Mouse (Mus musculus): ENCODE measurements at regions not wholly inside any gene's neighbourhood (a gene's known extent, or its start where the extent isn't known, plus 50 kb on each side); places are given as distances from the start of the nearest gene placed in this dataset.

- 68% methylated on average over 2 of the region's 2 CpGs for WGBS
- H3K9me3 ChIP-seq (replicated peaks), result no peaks in the 10 kb centered on the region
- no peak for DNase-seq (ENCODE audit: low spot score)
- H3K36me3 ChIP-seq, result no peaks in the 10 kb centered on the region
- H3K27me3 ChIP-seq (ENCODE audit: low read depth, poor library complexity, severe bottlenecking), result no peaks in the 10 kb centered on the region
- no peaks in the 10 kb centered on the region for H3K4me1 ChIP-seq
- no peak overlapping the region for H3K4me3 ChIP-seq
- no peak overlapping the region for H3K27ac ChIP-seq (replicated peaks)
Measured at GRCm38 (mm10) chr10:12124272-12124671, 744.9 kb downstream of the Utrn start.

DNA sequence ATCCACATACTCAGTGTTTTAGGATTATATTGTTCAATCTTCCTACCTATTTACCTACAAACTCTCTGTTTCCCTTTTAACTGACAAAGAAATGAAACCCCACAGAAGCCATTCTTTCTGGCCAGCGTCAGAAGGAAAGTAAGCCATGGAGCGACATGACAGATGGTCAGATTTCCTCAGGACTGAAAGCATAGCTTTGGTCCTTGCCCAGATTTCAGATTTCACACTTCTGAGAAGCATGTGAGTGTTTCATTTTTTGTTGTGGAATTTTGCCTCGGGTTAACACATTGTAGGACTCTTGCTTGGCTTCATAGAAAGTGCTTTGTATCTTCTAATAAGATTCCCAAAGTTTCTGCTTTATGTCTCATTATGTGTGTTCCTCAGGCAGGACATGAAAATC lies 739.7 kb downstream of the Utrn start:
- Histone ChIP-seq H3K9me3 (replicated peaks) (no peaks in the 10 kb centered on the region), H3K4me3 (no peak overlapping the region), H3K4me1 (no peaks in the 10 kb centered on the region), H3K36me3 (no peaks in the 10 kb centered on the region), H3K27me3 (ENCODE audit: low read depth, poor library complexity, severe bottlenecking) (no peaks in the 10 kb centered on the region), H3K27ac (replicated peaks) (no peak overlapping the region)
- 84% methylated on average over 3 of the region's 3 CpGs for WGBS
- no peak for DNase-seq (ENCODE audit: low spot score)

- WGBS, result 69% methylated on average over 1 of the region's 1 CpGs
- Histone ChIP-seq H3K27ac (replicated peaks) (no peak overlapping the region), H3K27me3 (ENCODE audit: low read depth, poor library complexity, severe bottlenecking) (no peaks in the 10 kb centered on the region), H3K36me3 (no peaks in the 10 kb centered on the region), H3K4me3 (no peak overlapping the region), H3K4me1 (no peaks in the 10 kb centered on the region), H3K9me3 (replicated peaks) (no peaks in the 10 kb centered on the region)
- DNase-seq (ENCODE audit: low spot score), result no peak
Measured at GRCm38 (mm10) chr10:12144691-12145090, 724.5 kb downstream of the Utrn start.

DNA sequence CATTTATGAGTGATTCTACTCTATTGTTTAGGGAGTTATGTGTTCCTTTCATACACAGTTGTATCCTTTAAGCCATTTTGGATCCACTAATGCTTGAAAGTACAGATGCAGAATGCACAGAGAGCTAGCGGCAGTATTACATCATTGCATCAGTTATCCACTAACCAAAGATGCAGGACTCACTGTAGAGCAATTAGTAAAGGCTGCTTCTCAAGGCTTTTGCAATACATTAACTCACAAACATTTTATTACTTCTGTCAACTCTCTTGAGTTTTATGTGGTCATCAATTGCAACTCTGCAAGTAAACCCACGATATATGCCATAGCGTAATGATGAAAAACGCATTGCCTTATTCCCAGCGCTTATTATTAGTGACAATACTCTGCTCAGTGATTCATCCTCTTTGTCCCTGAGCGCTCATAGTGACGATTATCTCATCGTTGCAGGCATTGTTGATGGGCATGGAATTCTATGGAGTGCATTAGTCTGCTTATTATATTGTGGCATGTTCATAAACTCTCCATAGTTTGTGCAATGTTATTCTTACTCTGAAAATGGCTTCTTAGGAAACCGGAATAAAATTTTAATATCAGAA lies 722.1 kb downstream of the Utrn start:
- no peak overlapping the region for H3K4me3 ChIP-seq
- H3K9me3 ChIP-seq (replicated peaks), result no peaks in the 10 kb centered on the region
- no peaks in the 10 kb centered on the region for H3K36me3 ChIP-seq
- no peaks in the 10 kb centered on the region for H3K27me3 ChIP-seq (ENCODE audit: low read depth, poor library complexity, severe bottlenecking)
- 91% methylated on average over 9 of the region's 9 CpGs for whole genome bisulfite sequencing
- no peak overlapping the region for H3K27ac ChIP-seq (replicated peaks)
- H3K4me1 ChIP-seq, result no peaks in the 10 kb centered on the region
- no peak for DNase-seq (ENCODE audit: low spot score)

DNA sequence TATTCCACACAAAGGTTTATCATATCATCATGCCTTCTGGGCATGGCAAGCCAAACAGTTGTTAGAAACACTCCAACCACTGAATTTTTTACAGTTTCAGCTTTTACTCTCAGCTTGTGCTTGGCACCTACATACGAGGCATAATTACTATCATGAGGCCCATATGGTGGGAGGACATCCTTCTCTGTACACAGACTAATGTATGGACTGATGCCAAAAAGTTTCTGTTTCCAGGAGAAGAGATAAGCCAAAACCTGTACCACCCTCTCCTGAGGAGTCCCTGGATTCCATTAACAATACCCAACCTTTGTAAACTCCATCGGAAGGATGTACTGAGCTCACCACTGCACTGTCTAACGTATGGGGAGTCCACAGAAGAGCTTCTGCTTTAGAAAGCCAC lies 698.9 kb downstream of the Utrn start:
- Histone ChIP-seq H3K27ac (replicated peaks) (no peak overlapping the region), H3K4me1 (peaks cover 5% of the 10 kb centered on the region; the same call in 1 of the 2 replicates), H3K9me3 (replicated peaks) (no peaks in the 10 kb centered on the region), H3K36me3 (no peaks in the 10 kb centered on the region), H3K4me3 (no peak overlapping the region), H3K27me3 (ENCODE audit: low read depth, poor library complexity, severe bottlenecking) (no peaks in the 10 kb centered on the region)
- no peak for DNase-seq (ENCODE audit: low spot score)
- WGBS, result 83% methylated on average over 3 of the region's 3 CpGs

- H3K9me3 ChIP-seq (replicated peaks), result no peaks in the 10 kb centered on the region
- 70% methylated on average over 14 of the region's 14 CpGs for WGBS
- H3K27me3 ChIP-seq (ENCODE audit: low read depth, poor library complexity, severe bottlenecking), result no peaks in the 10 kb centered on the region
- DNase-seq (ENCODE audit: low spot score), result no peak
- peaks cover 5% of the 10 kb centered on the region; the same call in 1 of the 2 replicates for H3K4me1 ChIP-seq
- no peak overlapping the region for H3K4me3 ChIP-seq
- H3K27ac ChIP-seq (replicated peaks), result no peak overlapping the region
- H3K36me3 ChIP-seq, result no peaks in the 10 kb centered on the region
Measured at GRCm38 (mm10) chr10:12174200-12174818, 694.9 kb downstream of the Utrn start.

DNA sequence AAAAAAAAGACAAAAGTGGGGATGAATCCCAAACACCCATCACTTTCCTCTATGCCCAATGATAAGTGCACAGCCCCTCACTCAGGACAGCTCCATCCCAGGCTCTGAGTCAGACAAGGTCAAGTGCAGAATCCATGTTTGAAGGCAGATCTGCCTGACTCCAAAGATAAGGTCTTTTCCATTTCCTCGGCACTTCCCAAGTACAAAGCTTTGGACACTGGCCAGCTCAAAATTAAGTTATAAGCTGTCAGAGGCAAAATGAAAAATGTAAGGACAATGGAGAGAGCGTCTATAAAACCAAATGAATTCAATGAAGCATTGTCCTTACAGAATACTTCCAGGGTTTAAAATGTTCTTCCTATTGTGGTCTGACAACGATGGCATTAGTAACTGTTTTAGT lies 694.0 kb downstream of the Utrn start:
- H3K27me3 ChIP-seq (ENCODE audit: low read depth, poor library complexity, severe bottlenecking), result no peaks in the 10 kb centered on the region
- no peak overlapping the region for H3K4me3 ChIP-seq
- no peak for DNase-seq (ENCODE audit: low spot score)
- H3K36me3 ChIP-seq, result no peaks in the 10 kb centered on the region
- no peak overlapping the region for H3K27ac ChIP-seq (replicated peaks)
- H3K4me1 ChIP-seq, result peaks cover 5% of the 10 kb centered on the region; the same call in 1 of the 2 replicates
- whole genome bisulfite sequencing, result 75% methylated on average over 3 of the region's 3 CpGs
- H3K9me3 ChIP-seq (replicated peaks), result no peaks in the 10 kb centered on the region

GRCm38 (mm10) chr10:12177482-12177881 lies 691.7 kb downstream of the Utrn start:
- H3K27ac ChIP-seq (replicated peaks), result no peak overlapping the region
- H3K4me3 ChIP-seq, result no peak overlapping the region
- WGBS, result 89% methylated on average over 1 of the region's 1 CpGs
- H3K36me3 ChIP-seq, result no peaks in the 10 kb centered on the region
- peaks cover 5% of the 10 kb centered on the region; the same call in 1 of the 2 replicates for H3K4me1 ChIP-seq
- no peak for DNase-seq (ENCODE audit: low spot score)
- no peaks in the 10 kb centered on the region for H3K27me3 ChIP-seq (ENCODE audit: low read depth, poor library complexity, severe bottlenecking)
- no peaks in the 10 kb centered on the region for H3K9me3 ChIP-seq (replicated peaks)

- Histone ChIP-seq H3K9me3 (replicated peaks) (no peaks in the 10 kb centered on the region), H3K4me1 (no peaks in the 10 kb centered on the region), H3K36me3 (no peaks in the 10 kb centered on the region), H3K27me3 (ENCODE audit: low read depth, poor library complexity, severe bottlenecking) (no peaks in the 10 kb centered on the region), H3K4me3 (no peak overlapping the region), H3K27ac (replicated peaks) (no peak overlapping the region)
- DNase-seq (ENCODE audit: low spot score), result no peak
- 89% methylated on average over 4 of the region's 4 CpGs for WGBS
Measured at GRCm38 (mm10) chr10:12180965-12181364, 688.2 kb downstream of the Utrn start.

DNA sequence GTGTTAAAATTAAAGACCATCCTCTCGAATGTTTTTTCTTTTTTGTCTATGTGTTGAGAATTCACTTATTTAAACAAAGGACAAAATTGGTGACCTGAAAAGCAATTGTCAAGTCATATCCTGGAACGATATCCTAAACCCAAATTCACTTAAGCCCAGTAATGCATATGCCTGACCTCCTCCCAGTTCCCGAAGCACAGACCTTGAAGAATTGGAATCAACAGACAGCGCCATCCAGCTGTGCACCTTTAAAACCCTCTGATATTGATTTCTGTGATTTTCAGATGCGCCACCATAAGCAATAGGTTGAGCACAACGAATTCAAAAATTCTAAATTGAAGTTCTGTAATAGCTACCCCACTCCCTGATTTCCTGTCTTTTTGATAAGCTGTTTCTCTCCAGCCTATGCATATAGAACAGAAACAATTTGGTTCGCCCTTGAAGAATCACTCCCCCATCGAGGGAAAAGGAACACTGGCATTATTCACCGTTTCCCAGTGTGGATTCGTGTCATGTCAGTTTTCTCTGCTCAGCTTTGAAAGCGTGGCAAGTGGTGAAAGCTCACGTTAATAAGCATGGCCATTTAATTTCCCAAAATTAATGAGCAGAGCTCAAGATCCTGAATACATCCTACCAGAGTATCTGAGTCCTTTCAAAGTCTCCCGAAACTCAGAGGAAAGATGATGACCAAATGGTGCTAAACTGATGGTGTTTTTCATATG lies 682.1 kb downstream of the Utrn start:
- H3K27ac ChIP-seq (replicated peaks), result no peak overlapping the region
- DNase-seq (ENCODE audit: low spot score), result no peak
- no peaks in the 10 kb centered on the region for H3K9me3 ChIP-seq (replicated peaks)
- H3K4me1 ChIP-seq, result no peaks in the 10 kb centered on the region; the same call in 1 of the 2 replicates
- no peak overlapping the region for H3K4me3 ChIP-seq
- H3K36me3 ChIP-seq, result no peaks in the 10 kb centered on the region
- H3K27me3 ChIP-seq (ENCODE audit: low read depth, poor library complexity, severe bottlenecking), result no peaks in the 10 kb centered on the region
- WGBS, result 88% methylated on average over 13 of the region's 13 CpGs

GRCm38 (mm10) chr10:12187669-12188342 lies 681.4 kb downstream of the Utrn start:
- Histone ChIP-seq H3K4me3 (no peak overlapping the region), H3K9me3 (replicated peaks) (no peaks in the 10 kb centered on the region), H3K27ac (replicated peaks) (no peak overlapping the region), H3K36me3 (no peaks in the 10 kb centered on the region), H3K27me3 (ENCODE audit: low read depth, poor library complexity, severe bottlenecking) (no peaks in the 10 kb centered on the region), H3K4me1 (no peaks in the 10 kb centered on the region; the same call in 1 of the 2 replicates)
- WGBS, result 93% methylated on average over 8 of the region's 8 CpGs
- DNase-seq (ENCODE audit: low spot score), result no peak

DNA sequence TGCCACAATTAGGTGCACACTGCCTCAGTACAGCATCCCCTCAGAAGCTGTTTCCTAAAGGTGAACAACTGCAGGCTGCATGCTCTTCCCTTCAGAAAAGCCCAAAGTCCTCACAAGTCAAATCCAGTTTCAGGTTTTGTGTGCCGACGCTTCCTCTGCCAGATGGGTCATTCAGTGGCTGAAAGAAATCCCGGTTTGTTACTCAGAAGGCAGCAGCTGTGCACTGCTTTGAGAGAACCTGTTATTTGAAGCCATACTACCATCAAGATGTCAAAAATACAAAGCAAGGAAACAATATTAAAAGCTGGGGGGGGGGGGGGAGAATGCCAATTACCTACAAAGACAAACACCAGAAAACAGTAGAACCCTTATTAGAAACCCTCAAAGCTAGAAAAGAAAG lies 678.7 kb downstream of the Utrn start:
- no peaks in the 10 kb centered on the region; the same call in 1 of the 2 replicates for H3K4me1 ChIP-seq
- no peaks in the 10 kb centered on the region for H3K9me3 ChIP-seq (replicated peaks)
- no peaks in the 10 kb centered on the region for H3K27me3 ChIP-seq (ENCODE audit: low read depth, poor library complexity, severe bottlenecking)
- no peak for DNase-seq (ENCODE audit: low spot score)
- no peaks in the 10 kb centered on the region for H3K36me3 ChIP-seq
- H3K4me3 ChIP-seq, result no peak overlapping the region
- no peak overlapping the region for H3K27ac ChIP-seq (replicated peaks)
- WGBS, result 67% methylated on average over 3 of the region's 3 CpGs

DNA sequence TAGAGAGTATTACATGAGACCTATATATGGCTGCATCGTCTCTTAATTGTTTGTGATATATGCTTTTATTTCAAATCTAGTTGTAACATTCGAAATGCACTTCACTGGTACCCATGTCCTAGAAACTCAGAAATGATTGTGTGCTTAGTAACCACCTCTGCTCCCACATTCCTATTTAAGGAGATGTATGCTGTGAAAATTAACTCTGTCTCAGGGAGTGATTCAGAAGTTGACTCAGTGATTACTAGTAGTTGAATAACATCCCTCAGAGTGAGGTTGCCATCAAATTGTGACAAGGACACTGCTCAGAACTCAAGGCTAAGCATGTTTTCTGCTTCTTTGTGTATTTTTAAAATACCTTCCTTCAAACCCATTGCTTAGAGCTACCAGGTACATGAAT lies 661.9 kb downstream of the Utrn start:
- DNase-seq (ENCODE audit: low spot score), result no peak
- peaks cover 9% of the 10 kb centered on the region for H3K4me1 ChIP-seq
- H3K4me3 ChIP-seq, result no peak overlapping the region
- no peaks in the 10 kb centered on the region for H3K9me3 ChIP-seq (replicated peaks)
- WGBS, result 90% methylated on average over 2 of the region's 2 CpGs
- no peaks in the 10 kb centered on the region for H3K36me3 ChIP-seq
- no peaks in the 10 kb centered on the region for H3K27me3 ChIP-seq (ENCODE audit: low read depth, poor library complexity, severe bottlenecking)
- no peak overlapping the region for H3K27ac ChIP-seq (replicated peaks)
